Mouse (Mus musculus): ENCODE results near the gene Susd5. TPM values are rescaled to one million over a fixed set of nuclear protein-coding genes. Genes with fewer than 3 reads are reported as not detected.

Susd5 gene
- not detected for total RNA-seq (2023)

DNA sequence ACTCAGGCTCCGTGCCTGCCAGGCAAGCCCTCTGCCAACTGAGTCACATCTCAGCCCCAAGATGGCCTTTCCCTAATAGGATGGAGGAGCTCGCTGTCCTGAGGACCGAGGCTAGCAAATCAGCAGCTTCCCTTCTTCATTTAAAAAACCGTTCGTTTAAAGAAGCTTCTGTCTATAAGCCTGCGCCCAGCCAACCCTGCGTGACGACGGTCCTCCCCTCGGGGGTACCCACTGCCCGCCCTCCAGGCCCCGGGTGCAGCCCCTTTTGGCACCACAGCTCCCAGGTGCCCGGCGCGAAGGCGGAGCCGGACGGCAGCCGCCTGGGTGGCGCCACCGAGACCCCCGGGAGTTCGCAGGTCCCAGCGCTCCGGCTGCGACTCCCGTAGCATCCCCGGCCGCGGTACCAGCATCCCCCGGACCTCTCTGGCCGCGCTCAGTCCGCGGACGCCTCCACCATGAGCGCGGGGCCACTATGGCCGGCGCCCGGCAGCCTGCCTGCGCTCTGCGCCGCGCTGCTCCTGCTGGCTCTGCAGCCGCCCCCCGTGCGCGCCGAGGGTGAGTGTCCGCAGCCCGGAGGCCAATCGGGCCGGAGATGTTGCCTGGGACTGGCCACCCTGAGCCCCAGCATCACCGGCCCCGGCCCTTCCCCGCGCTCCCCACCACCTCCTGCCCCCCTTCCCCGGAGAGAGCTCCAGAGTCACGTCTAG, at the start of gene Susd5:
Susd5 (plus strand) TSS at position 51 of the 707 bp plus-strand sequence.

DNA sequence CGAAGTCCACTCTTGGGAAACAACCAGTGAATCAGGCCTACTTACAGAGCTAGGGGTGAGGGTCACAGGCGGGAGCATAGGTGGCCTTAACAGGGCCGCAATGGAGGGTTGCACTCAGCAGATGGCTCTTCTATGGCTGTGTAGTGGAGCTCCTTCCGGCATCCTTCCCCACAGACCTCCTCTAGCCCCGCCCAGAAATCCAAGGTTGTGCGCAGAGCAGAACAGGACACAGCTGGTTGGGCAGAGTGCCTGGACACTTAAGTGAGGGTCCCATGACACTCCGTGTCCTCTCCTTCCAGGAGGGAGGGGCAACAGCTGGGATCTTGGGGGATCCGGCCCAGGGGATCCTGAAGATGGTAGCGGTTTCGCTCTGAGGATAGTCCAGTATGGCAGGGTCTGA, 10.9 kb upstream of the Susd5 start, which contains the start of gene Fbxl2:
Fbxl2 (minus strand) TSS at position 164 of the 400 bp plus-strand sequence.

Other genes starting within 250 kb of the Susd5 start
- 113 TPM for gene Ubp1, start 126.2 kb upstream of the Susd5 start, total RNA-seq (2023)
- gene Fbxl2, start 10.9 kb upstream of the Susd5 start, total RNA-seq (2023), result 0.41 TPM